Mouse (Mus musculus) CH12.LX (cell line): ENCODE data around the gene Llgl1.
A peak's percentile ranks its signal among the peaks of the same experiment; 100 is the strongest.

Experiments used
- BHLHE40 ChIP-seq: IDR thresholded peaks from 2 replicates; pipeline ENCODE4 v1.6.1; 2011; ENCODE audit warnings: mild to moderate bottlenecking, low read depth, low read length, improper control_type of control experiment
- CTCF ChIP-seq, 2 experiments: IDR thresholded peaks in 1 of 2; conservative IDR thresholded peaks in 1 of 2; 2 replicates each; pipeline ENCODE4 v1.5.1; 2011 to 2012; ENCODE audit warnings: low read depth in 2 of 2, low read length in 2 of 2, improper control_type of control experiment in 1 of 2, inconsistent platforms in 1 of 2, mild to moderate bottlenecking in 1 of 2, moderate library complexity in 1 of 2
- E2F4 ChIP-seq: IDR thresholded peaks from 2 replicates; pipeline ENCODE4 v1.6.1; 2011; ENCODE audit warnings: low read depth, low read length, improper control_type of control experiment; ENCODE audit not compliant: insufficient replicate concordance
- JUN ChIP-seq: IDR thresholded peaks from 2 replicates; pipeline ENCODE4 v1.6.1; 2011; ENCODE audit warnings: low read depth, mild to moderate bottlenecking, low read length, improper control_type of control experiment, moderate library complexity; ENCODE audit not compliant: insufficient read depth
- KAT2A ChIP-seq: IDR thresholded peaks from 2 replicates; pipeline ENCODE4 v1.6.1; 2012; ENCODE audit warnings: low read length, improper control_type of control experiment, inconsistent platforms; ENCODE audit not compliant: insufficient replicate concordance
- MAFK ChIP-seq: IDR thresholded peaks from 2 replicates; pipeline ENCODE4 v1.6.1; 2011; ENCODE audit warnings: low read length, improper control_type of control experiment; ENCODE audit not compliant: insufficient replicate concordance
- MEF2A ChIP-seq: IDR thresholded peaks from 2 replicates; pipeline ENCODE4 v1.6.1; 2014; ENCODE audit warnings: low read depth, mild to moderate bottlenecking, inconsistent platforms, low read length, improper control_type of control experiment, borderline replicate concordance
- POLR2A ChIP-seq: IDR thresholded peaks from 2 replicates; pipeline ENCODE4 v1.6.1; 2011; ENCODE audit warnings: low read depth, mild to moderate bottlenecking, improper control_type of control experiment, low read length
- POLR2AphosphoS2 ChIP-seq: IDR thresholded peaks from 2 replicates; pipeline ENCODE4 v1.6.1; 2011; ENCODE audit warnings: low read depth, low read length, improper control_type of control experiment
- RAD21 ChIP-seq: IDR thresholded peaks from 2 replicates; pipeline ENCODE4 v1.6.1; 2011; ENCODE audit warnings: low read depth, mild to moderate bottlenecking, low read length, improper control_type of control experiment, moderate library complexity
- SMC3 ChIP-seq: IDR thresholded peaks from 2 replicates; pipeline ENCODE4 v1.6.1; 2011; ENCODE audit warnings: low read depth, low read length, improper control_type of control experiment

GRCm38 (mm10) chr11:60728260-60728761 lies 28.8 kb downstream of the Llgl1 start, which contains the start of gene Mief2:
- peak; percentile 82 for TF ChIP-seq POLR2A
- TF ChIP-seq BHLHE40, result peak; percentile 96
- TF ChIP-seq KAT2A, result no peak
- no peak for TF ChIP-seq E2F4
- TF ChIP-seq CTCF (conservative IDR thresholded peaks at IDR 0.05 in 1 of 2, IDR thresholded peaks at IDR 0.05 in 1 of 2; ENCODE audit: low read depth in 2 of 2, low read length in 2 of 2), result no peak
- TF ChIP-seq POLR2AphosphoS2, result no peak; the same call in 1 of the 2 replicates
- TF ChIP-seq MAFK, result no peak
- no peak; the same call in none of the 2 replicates for TF ChIP-seq MEF2A
- no peak for TF ChIP-seq JUN
- TF ChIP-seq RAD21, result no peak
- TF ChIP-seq SMC3, result no peak
